Mouse (Mus musculus) gonadal fat pad, adult 2 months (tissue): ENCODE measurements around the gene Prkce. TPM values are rescaled to one million over a fixed set of nuclear protein-coding genes. Genes with fewer than 3 reads are reported as not detected.

Experiments
- DNase-seq: peaks from one replicate; pipeline ENCODE4 v3.0.0-alpha.2; 2012; ENCODE audit warnings: low read depth
- polyA plus RNA-seq: library from polyadenylated mRNA; depleted of rRNA; stranded (reverse); fragments of >200 nt; gene quantifications from 2 replicates; pipeline ENCODE4 v1.2.3, GENCODE M21; 2012

Prkce gene
- polyA plus RNA-seq, 1 experiment = 3.6 TPM

DNA sequence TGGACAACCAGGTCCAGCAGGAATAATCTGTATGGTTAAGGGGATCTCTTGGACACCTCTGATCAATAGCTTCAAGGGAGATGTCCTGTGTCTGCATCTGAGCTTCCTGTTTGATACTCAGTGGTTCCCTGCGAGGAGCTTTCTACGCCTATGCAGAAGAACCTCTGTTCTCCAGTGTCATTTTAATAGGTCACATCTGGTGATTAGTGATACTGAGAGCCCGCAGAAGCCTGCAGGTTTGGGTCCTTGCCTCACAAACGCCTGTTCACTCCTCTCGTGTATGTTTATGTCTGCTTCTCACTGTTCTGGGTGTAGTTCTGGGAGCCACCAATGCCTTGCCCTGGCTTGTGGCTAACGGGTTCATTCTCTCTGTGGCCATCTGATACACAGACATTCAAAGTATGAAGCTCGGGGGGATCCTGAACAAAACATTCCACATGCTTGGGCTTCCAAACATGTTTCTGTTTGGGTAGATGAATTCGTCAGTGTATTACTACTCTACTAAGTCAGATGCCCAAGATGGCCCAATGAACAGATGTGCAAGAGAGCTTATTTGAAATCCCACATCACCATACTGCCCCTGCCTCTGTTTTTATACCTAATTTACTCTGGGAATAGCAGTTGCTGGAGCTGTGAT, 202.6 kb downstream of the Prkce start:
- no peak for DNase-seq

GRCm38 (mm10) chr17:86371101-86371561, 203.5 kb downstream of the Prkce start:
- no peak for DNase-seq

GRCm38 (mm10) chr17:86376389-86376788, 208.8 kb downstream of the Prkce start:
- DNase-seq = no peak

DNA sequence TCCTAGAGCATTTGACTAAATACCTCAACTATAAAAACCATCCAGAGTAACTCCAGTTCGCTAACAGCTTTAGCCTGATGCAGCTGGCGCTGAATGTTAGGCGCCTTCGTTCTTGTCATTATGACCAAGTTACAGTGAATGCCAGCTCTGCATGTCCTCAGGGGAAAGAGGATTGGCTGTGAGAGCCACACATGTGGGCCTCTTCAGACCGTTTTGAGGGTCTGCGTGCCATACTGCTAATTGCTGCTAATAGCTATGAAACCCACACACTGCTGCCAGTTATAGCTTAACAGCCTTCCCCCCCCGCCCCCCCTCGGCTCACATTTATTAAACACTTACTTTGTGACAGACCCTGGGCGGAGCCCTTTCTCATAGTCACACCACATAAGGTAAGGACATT, 210.3 kb downstream of the Prkce start:
- no peak for DNase-seq

- no peak for DNase-seq
Observed at GRCm38 (mm10) chr17:86378611-86379010, 211.0 kb downstream of the Prkce start.

DNA sequence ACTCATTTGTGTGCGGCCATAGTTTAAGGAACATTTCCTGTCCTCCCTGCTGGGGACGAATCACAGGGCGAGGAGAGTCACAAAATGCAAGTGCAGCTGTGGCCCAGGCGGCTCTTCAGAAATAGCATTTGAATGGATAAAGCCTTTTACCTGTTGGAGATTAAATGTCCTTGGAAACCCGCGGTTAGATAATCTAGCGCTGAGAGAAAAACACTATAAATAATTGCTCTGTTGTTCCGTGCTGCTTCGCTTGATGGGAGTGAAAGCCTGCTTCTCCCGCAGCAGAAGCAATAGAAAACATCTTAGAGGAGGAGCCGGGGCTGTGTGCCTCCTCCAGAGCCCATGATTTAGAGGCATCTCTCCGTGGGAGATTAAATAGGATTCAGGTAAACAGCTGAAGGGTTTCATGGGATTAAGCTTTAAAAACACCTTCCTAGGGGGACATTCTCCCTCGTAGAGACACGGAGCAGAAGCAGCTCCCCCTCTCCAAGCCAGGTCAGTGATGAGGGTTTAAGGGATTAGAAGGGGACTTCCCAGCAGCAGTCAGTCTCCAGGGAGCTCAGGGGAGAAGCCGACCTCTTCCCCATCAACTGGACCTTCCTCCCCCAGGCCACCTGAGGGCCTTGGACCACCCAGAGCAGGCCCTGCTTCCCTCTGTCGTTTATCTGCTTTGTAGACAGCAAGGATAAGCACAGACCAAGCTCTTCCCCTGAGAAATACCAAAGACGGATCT, 212.0 kb downstream of the Prkce start:
- DNase-seq = no peak

DNA sequence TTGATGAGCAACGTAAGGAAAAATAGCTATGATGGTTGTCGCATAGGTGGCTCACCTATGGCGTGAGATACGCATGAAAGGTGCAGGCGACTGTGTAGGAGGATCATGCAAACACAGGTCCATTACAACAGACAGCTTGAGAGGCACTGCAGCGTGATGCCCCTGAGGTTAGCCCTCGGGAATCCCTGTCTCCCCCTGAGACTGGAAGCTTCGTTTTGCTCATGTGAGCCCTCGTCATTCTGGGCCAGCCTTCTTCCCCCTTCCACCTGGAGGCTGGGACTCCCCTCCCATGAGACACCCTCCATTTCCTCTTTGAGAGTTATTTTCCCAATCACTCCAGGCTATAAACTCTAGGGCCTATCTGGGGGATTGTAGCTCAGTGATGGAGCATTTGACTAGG, 213.9 kb downstream of the Prkce start:
- no peak for DNase-seq

DNA sequence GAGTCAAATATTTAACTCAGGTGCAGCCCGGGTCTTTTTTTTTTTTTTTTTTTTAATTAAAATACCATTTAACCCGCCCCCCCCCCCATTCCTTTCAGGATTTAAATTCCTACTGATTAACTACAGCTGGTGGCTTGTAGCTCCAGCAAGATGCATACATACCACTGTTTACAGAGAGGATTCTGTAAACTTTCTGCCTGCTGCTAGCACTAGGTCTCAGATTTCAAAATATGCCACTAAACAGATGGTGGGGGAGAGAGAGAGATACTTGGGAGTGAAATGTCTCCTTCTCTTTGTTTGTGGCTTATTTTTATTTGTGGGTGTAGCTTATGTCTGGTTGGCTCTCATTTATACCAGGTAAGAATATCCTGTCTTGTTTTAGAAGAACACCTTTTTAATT, 215.3 kb downstream of the Prkce start:
- DNase-seq = no peak

- no peak for DNase-seq
Observed at GRCm38 (mm10) chr17:86383699-86384572, 216.4 kb downstream of the Prkce start.

- DNase-seq = no peak
Observed at GRCm38 (mm10) chr17:86392475-86392874, 224.9 kb downstream of the Prkce start.

DNA sequence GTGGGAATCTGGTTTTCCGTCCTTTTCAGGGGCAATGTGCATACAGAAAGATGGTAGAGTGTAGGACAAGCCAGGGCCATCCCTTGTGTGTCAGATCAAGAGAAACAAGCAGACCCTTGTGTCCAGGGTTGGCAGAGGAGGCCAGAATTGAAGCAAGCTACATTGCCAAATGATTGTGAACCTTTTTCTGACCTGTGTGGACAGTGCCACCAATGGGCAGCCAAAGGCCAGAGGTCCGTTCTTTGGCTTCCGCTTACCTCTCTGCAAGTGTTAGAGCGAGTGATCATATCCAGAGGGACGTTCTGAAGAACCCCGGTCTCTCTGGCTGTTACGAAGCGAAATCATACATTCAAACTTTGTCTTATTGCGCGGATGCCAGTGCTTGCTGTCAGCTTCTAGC, 225.6 kb downstream of the Prkce start:
- DNase-seq = no peak

DNA sequence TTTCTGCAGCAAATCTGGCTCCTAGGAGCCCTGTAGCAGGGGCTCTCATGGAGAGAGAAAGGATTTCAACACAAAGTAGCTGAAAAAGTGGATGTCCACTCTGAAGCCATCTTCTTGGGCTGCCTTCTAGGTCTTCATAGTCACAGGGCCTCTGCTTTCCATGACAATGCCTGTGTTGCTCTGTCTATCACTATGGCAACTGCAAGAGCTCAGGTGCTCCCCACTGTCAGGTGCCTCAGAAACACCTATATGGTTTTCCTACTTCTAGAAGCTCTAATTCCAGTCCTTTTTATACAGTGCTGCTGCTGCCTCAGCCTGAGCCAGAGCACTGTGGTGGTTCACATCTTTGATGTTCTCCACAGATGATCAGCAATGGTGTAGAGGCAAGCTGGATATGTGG, 229.5 kb downstream of the Prkce start:
- DNase-seq = no peak

- no peak for DNase-seq
Observed at GRCm38 (mm10) chr17:86397647-86398046, 230.1 kb downstream of the Prkce start.

DNA sequence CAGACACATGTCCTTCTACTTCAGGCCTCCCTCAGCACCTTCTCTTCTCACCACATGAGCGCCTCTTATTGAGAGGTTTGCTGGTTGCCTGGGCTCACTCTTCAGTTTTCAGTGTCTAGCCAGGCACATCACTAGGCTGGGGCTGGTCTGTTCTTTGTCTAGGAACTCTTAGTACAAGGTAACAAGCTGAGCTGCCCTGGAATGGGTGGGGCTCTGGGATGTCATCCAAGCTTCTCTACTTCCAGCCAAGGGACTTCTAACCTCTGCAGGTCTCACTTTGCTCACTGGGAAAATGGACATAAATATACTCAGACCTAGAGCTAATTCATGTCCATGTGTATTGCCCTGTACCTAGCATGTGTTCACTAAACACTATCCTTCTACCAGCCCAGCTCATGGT, 230.6 kb downstream of the Prkce start:
- no peak for DNase-seq

DNA sequence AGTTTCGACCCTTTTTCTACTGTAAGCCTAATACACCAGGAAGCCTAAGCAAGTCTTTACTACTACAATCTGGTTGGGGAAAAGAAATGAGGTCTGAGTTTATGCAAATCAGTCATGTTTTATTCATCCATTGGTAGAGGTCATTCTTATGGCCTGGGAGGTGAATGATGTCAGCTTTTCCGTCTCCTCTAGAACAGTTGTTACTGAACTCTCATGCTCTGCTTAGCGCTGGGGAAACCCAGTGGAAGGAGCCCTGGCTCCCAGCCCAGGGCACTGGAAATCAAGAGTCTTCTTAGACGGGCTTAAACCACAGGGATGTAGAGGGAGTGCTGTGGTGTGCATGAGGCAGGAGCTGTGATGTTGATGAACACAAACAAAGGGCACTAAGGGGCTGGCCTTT, 232.4 kb downstream of the Prkce start:
- DNase-seq = no peak

DNA sequence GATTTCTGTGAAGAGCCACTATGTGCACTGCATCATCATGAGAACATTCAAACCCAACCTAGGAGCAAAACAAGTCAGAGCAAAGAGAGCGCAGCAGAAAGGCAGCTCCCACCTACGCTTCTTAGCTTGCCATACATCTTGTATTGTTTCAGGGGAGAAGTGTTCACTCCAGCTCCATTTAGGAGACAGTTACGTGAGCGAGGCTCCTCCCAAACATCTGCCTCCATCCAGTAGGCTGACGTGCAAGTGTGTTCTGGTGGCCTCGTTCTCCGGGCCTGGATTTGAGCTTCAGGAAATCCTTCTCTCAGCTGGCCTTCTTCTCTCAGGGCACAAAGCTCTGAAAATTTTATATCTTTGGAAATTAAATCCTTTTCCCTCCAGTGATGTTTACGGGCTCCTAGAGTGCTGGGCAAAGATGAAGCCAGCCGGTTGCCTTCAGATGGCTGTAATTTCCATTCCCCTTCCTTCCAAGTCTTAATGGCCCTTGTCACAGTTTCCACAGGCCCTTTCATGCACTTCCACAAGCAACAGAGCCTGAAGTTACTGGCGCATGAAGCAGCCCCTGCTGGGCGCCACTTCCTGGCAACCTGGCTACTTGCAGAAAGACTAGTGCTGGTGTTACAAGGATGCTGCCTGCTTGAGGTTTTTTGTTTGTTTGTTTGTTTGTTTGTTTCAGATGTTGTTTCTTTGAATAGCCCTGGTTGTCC, 237.4 kb downstream of the Prkce start:
- DNase-seq = no peak

DNA sequence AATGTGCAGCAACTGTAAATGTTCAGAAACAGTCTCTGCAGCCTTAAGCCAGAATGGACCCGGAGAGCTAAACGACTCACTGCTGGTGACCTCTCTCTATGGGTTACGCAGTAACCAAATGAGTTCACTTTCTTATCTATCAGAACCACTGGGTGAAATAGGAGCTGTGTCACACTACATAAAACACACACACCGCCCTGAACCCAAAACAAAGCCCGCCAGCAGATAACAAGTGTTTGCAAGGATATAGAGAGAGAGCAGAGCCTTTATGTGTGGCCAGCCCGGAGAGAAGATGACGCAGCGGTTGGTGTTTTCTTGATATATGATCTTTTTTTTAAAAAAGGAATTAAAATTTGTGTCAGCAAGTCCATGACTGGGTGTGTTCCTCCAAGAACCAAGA, 238.1 kb downstream of the Prkce start:
- no peak for DNase-seq

DNA sequence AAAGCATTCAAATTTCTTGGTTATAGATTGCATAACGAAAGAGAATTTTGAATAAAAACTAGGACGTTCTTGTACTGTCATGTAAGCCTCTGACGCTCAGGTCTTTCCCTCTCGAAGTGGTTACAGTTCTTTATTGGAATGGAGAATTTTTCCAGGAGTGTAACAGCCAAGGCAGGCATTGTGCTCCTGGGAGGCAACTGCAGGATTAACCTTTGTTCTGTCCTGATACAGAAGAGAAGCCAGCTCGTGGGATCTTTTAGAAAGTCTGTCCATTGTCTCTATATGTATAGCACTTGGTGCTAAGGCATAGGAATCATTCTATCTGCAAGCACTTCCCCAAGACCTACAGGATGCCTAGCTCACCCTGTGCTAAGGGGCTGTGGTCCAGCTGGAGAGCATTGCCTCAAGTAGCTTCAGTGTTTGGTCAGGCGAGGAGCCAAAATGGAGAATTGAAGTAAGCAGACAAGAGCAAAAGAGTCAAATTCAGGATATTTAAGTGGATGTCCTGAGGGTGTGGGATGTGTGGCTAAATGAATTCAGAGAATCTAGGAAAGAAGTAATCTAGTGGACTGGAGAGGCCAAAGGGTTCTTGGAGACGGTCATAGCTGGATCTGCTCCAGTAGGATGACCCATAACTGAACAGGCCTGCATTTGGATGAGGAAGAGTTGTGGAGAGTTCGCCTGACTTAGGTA, 240.5 kb downstream of the Prkce start:
- no peak for DNase-seq

GRCm38 (mm10) chr17:86408614-86409006, 241.0 kb downstream of the Prkce start:
- no peak for DNase-seq

GRCm38 (mm10) chr17:86409485-86409884, 241.9 kb downstream of the Prkce start:
- DNase-seq = no peak

DNA sequence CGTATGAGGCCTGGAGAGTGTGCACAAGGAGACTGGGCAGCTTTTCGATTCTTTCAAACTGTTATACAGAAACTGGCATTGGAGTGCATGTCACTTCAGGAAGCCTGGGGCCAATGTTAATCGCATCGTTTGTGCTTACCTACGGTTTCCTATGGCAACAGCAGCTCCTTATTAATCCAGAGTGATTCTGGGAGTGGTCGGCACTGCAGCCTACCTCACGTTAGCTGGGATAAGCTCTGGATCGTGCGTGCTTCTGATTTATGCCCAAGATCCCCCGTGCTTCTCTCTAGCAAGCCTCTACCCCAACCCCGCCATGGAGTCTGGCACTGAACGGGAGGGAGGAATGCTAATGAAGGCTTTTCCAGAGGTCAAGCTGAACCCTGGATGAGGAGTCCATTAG, 242.9 kb downstream of the Prkce start:
- no peak for DNase-seq
